Mouse (Mus musculus) ES-Bruce4 (cell line): Measurements from ENCODE around the gene Fbxo7. TPM values are rescaled to one million over a fixed set of nuclear protein-coding genes. Genes with fewer than 3 reads are reported as not detected.

Experiments used
- H3K27ac ChIP-seq: 2 replicates; pipeline ENCODE4 v1.5.1; 2012; ENCODE audit warnings: low read length, inconsistent platforms; ENCODE audit not compliant: insufficient read depth
- H3K27me3 ChIP-seq: 2 replicates; pipeline ENCODE4 v1.6.1; 2012; ENCODE audit warnings: mild to moderate bottlenecking, low read length, inconsistent platforms; ENCODE audit not compliant: control insufficient read depth, poor library complexity, insufficient read depth, severe bottlenecking
- H3K36me3 ChIP-seq: 2 replicates; pipeline ENCODE4 v1.6.1; 2012; ENCODE audit warnings: inconsistent platforms, mild to moderate bottlenecking, low read length, moderate library complexity; ENCODE audit not compliant: control insufficient read depth, poor library complexity, insufficient read depth, severe bottlenecking
- H3K4me1 ChIP-seq: one replicate; pipeline ENCODE4 v1.8.1; 2011; ENCODE audit warnings: low read length; ENCODE audit not compliant: control insufficient read depth, insufficient read depth
- H3K4me3 ChIP-seq: 2 replicates; pipeline ENCODE4 v1.5.1; 2011; ENCODE audit warnings: low read depth, mild to moderate bottlenecking, low read length
- H3K9ac ChIP-seq: 2 replicates; pipeline ENCODE4 v1.6.1; 2012; ENCODE audit warnings: low read depth, mild to moderate bottlenecking, inconsistent platforms; ENCODE audit not compliant: poor library complexity, severe bottlenecking
- H3K9me3 ChIP-seq: replicated peaks from 2 replicates; pipeline ENCODE4 v1.6.1; 2012; ENCODE audit warnings: mild to moderate bottlenecking, low read length, inconsistent platforms; ENCODE audit not compliant: control insufficient read depth, poor library complexity, insufficient read depth, severe bottlenecking
- CTCF ChIP-seq: IDR thresholded peaks from one replicate; pipeline ENCODE4 v1.8.1; 2011; ENCODE audit warnings: low read depth, low read length
- EP300 ChIP-seq: IDR thresholded peaks from 2 replicates; pipeline ENCODE4 v1.6.1; 2011; ENCODE audit warnings: low read depth, low read length; ENCODE audit not compliant: insufficient read depth
- POLR2A ChIP-seq: IDR thresholded peaks from one replicate; pipeline ENCODE4 v1.8.1; 2011; ENCODE audit warnings: low read length; ENCODE audit not compliant: insufficient read depth
- polyA plus RNA-seq: library from polyadenylated mRNA; stranded (reverse); fragments of >200 nt; gene quantifications from 2 replicates; pipeline ENCODE4 v1.2.4, GENCODE M21; 2011; ENCODE audit warnings: low read depth; ENCODE audit not compliant: missing spikeins, insufficient read depth, insufficient read length

The Fbxo7 gene
- polyA plus RNA-seq, 1 experiment: 20.5 TPM

DNA sequence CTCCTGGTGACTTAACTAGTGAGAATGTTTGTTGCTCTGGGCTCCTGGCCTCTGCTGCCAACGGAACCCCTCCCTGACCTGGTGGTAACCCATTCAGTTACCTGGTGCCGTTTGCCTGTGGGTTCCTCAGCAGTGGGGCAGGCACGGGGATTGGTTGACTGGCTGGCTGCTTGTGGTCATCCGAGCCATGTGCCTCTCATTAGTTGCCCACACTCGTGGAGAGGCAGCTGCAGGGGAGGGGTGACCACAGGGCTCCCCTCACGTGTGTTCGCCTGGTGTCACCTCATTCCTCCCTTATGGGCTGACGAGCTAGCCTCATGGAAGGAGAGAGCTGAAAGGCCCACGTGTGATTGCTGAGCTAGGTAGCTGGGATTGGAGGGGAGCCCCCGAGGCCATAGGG is 46.1 kb downstream of the Fbxo7 start:
- Histone ChIP-seq H3K9me3 (no peaks in the 10 kb centered on the region), H3K27ac (no peak overlapping the region), H3K9ac (no peak overlapping the region), H3K4me3 (no peak overlapping the region), H3K4me1 (no peaks in the 10 kb centered on the region), H3K36me3 (no peaks in the 10 kb centered on the region), H3K27me3 (no peaks in the 10 kb centered on the region)
- TF ChIP-seq POLR2A (no peak), EP300 (no peak)

DNA sequence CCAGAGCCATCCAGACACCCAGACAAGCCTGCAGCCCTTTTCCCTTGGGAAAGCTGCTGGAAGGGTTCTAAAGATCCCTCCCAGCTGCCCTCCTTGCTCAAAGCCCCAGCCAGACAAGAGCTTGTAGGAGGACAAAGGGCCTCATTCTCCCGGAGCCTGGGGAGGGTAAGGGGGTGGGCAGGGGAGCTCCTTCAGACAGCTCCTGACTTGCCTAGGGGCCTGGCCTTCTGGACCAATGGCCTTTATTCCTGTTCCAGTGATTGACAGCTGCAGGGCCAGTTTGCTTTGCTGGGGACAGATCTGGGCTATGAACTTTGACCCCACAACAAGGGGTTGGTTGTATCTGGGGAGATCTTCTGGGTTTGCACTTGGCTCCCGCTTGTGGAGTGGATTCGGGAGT is 47.6 kb downstream of the Fbxo7 start:
- Histone ChIP-seq H3K9me3 (no peaks in the 10 kb centered on the region), H3K4me1 (no peaks in the 10 kb centered on the region), H3K9ac (no peak overlapping the region), H3K4me3 (no peak overlapping the region), H3K27ac (no peak overlapping the region), H3K27me3 (no peaks in the 10 kb centered on the region), H3K36me3 (no peaks in the 10 kb centered on the region)
- TF ChIP-seq CTCF (no peak), EP300 (no peak), POLR2A (no peak)

GRCm38 (mm10) chr10:86070751-86071150 is 49.0 kb downstream of the Fbxo7 start:
- Histone ChIP-seq H3K36me3 (no peaks in the 10 kb centered on the region), H3K27ac (no peak overlapping the region), H3K27me3 (no peaks in the 10 kb centered on the region), H3K4me1 (no peaks in the 10 kb centered on the region), H3K9ac (no peak overlapping the region), H3K9me3 (no peaks in the 10 kb centered on the region), H3K4me3 (no peak overlapping the region)
- no peak for TF ChIP-seq EP300

GRCm38 (mm10) chr10:86074134-86074533 is 52.4 kb downstream of the Fbxo7 start:
- H3K27ac ChIP-seq: no peak overlapping the region
- TF ChIP-seq CTCF: no peak
- TF ChIP-seq EP300: no peak
- no peak for TF ChIP-seq POLR2A
- H3K27me3 ChIP-seq: no peaks in the 10 kb centered on the region
- H3K36me3 ChIP-seq: no peaks in the 10 kb centered on the region
- H3K4me1 ChIP-seq: no peaks in the 10 kb centered on the region
- H3K9ac ChIP-seq: no peak overlapping the region
- no peaks in the 10 kb centered on the region for H3K9me3 ChIP-seq
- no peak overlapping the region for H3K4me3 ChIP-seq

GRCm38 (mm10) chr10:86074971-86075711 is 53.4 kb downstream of the Fbxo7 start:
- no peaks in the 10 kb centered on the region for H3K4me1 ChIP-seq
- TF ChIP-seq EP300: no peak
- H3K4me3 ChIP-seq: no peak overlapping the region
- no peak overlapping the region for H3K9ac ChIP-seq
- H3K9me3 ChIP-seq: no peaks in the 10 kb centered on the region
- H3K27me3 ChIP-seq: no peaks in the 10 kb centered on the region
- no peaks in the 10 kb centered on the region for H3K36me3 ChIP-seq
- no peak overlapping the region for H3K27ac ChIP-seq

DNA sequence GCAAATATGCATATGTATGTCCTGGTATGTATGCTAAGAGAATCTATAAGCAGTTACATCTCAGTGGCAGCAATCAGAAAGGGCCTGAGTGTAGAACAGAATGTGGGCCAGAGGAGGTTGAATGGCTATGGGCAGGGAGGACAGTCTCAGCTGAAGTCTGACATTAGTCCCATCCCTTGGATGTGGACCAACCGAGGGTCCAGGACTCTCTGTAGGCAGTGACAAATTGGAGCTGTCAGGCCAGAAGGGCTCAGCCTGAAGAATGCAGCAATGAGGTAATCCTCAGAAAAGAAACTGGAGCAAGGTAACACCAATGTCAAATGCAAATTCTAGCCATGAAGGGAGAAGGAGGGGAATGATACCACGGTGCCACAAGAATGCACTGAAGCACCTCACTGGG is 55.5 kb downstream of the Fbxo7 start:
- no peaks in the 10 kb centered on the region for H3K27me3 ChIP-seq
- no peak overlapping the region for H3K4me3 ChIP-seq
- no peak overlapping the region for H3K9ac ChIP-seq
- H3K4me1 ChIP-seq: no peaks in the 10 kb centered on the region
- H3K36me3 ChIP-seq: no peaks in the 10 kb centered on the region
- TF ChIP-seq CTCF (no peak), EP300 (no peak), POLR2A (no peak)
- H3K27ac ChIP-seq: no peak overlapping the region
- no peaks in the 10 kb centered on the region for H3K9me3 ChIP-seq
